Mouse (Mus musculus): ENCODE measurements around the gene Gm11568. TPM values are rescaled to one million over a fixed set of nuclear protein-coding genes. Genes with fewer than 3 reads are reported as not detected.
"Not testable (repeated sequence)": the region's sequence is repeated elsewhere in the genome, so short reads cannot be mapped to it uniquely, and the experiment has no call there.

Gene Gm11568
- total RNA-seq (2021): not detected
- long read RNA-seq, experiment 1: 0 reads
- long read RNA-seq, experiment 2: 0 reads

GRCm38 (mm10) chr11:99857617-99858016 is at the start of gene Gm11568:
Gene Gm11568, plus strand, starts transcription at chr11:99857917.
- no peak for DNase-seq
- intact Hi-C loops (cut with DNase I; ENCODE audit: low total_unique reads): no loop called here

- intact Hi-C loops (cut with DNase I; ENCODE audit: low total_unique reads); DNase-seq: not testable (repeated sequence)
Observed at GRCm38 (mm10) chr11:99809792-99810191, 47.9 kb upstream of the Gm11568 start, which contains the start of gene Krtap4-13. Gene Krtap4-13, minus strand, starts transcription at chr11:99809892.

GRCm38 (mm10) chr11:99815566-99815965 is 42.2 kb upstream of the Gm11568 start, which contains the start of gene Gm11564:
Gene Gm11564, minus strand, starts transcription at chr11:99815666.
- DNase-seq; intact Hi-C loops (cut with DNase I; ENCODE audit: low total_unique reads): not testable (repeated sequence)

- DNase-seq: no peak
- intact Hi-C loops (cut with DNase I; ENCODE audit: low total_unique reads): no loop called here
Observed at GRCm38 (mm10) chr11:99837966-99838365, 19.8 kb upstream of the Gm11568 start, which contains the start of gene 2300003K06Rik. Gene 2300003K06Rik, minus strand, starts transcription at chr11:99838066.

- DNase-seq: no peak
- intact Hi-C loops (cut with DNase I; ENCODE audit: low total_unique reads): no loop called here
Observed at GRCm38 (mm10) chr11:99842185-99842584, 15.5 kb upstream of the Gm11568 start.

GRCm38 (mm10) chr11:99846746-99847145 is 11.0 kb upstream of the Gm11568 start:
- intact Hi-C loops (cut with DNase I; ENCODE audit: low total_unique reads): no loop called here
- no peak for DNase-seq

GRCm38 (mm10) chr11:99851508-99851907 is 6.2 kb upstream of the Gm11568 start, which contains the start of gene Krtap4-16:
Gene Krtap4-16, minus strand, starts transcription at chr11:99851608.
- DNase-seq: no peak
- intact Hi-C loops (cut with DNase I; ENCODE audit: low total_unique reads): no loop called here

- no peak for DNase-seq
- intact Hi-C loops (cut with DNase I; ENCODE audit: low total_unique reads): no loop called here
Observed at GRCm38 (mm10) chr11:99854121-99854520, 3.6 kb upstream of the Gm11568 start.

- no peak for DNase-seq
- intact Hi-C loops (cut with DNase I; ENCODE audit: low total_unique reads): no loop called here
Observed at GRCm38 (mm10) chr11:99858761-99859160, 1.0 kb downstream of the Gm11568 start.

GRCm38 (mm10) chr11:99864176-99864575 is 6.5 kb downstream of the Gm11568 start, which contains the start of gene Gm11559:
Gene Gm11559, plus strand, starts transcription at chr11:99864476.
- intact Hi-C loops (cut with DNase I; ENCODE audit: low total_unique reads); DNase-seq: not testable (repeated sequence)

GRCm38 (mm10) chr11:99873089-99873488 is 15.4 kb downstream of the Gm11568 start, which contains the start of gene Krtap9-1:
Gene Krtap9-1, plus strand, starts transcription at chr11:99873389.
- DNase-seq; intact Hi-C loops (cut with DNase I; ENCODE audit: low total_unique reads): not testable (repeated sequence)

GRCm38 (mm10) chr11:99878887-99879286 is 21.2 kb downstream of the Gm11568 start, which contains the start of gene Gm11567:
Gene Gm11567, plus strand, starts transcription at chr11:99879187.
- DNase-seq; intact Hi-C loops (cut with DNase I; ENCODE audit: low total_unique reads): not testable (repeated sequence)

GRCm38 (mm10) chr11:99907620-99908019 is 49.9 kb downstream of the Gm11568 start, which contains the start of gene Krtap31-1:
Gene Krtap31-1, plus strand, starts transcription at chr11:99907920.
- no peak for DNase-seq
- intact Hi-C loops (cut with DNase I; ENCODE audit: low total_unique reads): no loop called here

Other genes with a start within 250 kb of the Gm11568 start
- not detected for gene Gm11937, start 247.7 kb upstream of the Gm11568 start, total RNA-seq (2021)
- not detected for gene Krtap2-4, start 243.1 kb upstream of the Gm11568 start, total RNA-seq (2021)
- gene Gm11562, start 237.5 kb upstream of the Gm11568 start, total RNA-seq (2021): not detected
- gene Krtap4-1, start 229.7 kb upstream of the Gm11568 start, total RNA-seq (2021): not detected
- not detected for gene Krtap4-2, start 222.8 kb upstream of the Gm11568 start, total RNA-seq (2021)
- not detected for gene Krtap4-7, start 213.8 kb upstream of the Gm11568 start, total RNA-seq (2021)
- not detected for gene Gm11555, start 207.7 kb upstream of the Gm11568 start, total RNA-seq (2021)
- not detected for gene Gm11563, start 199.0 kb upstream of the Gm11568 start, total RNA-seq (2021)
- gene Krtap4-6, start 192.0 kb upstream of the Gm11568 start, total RNA-seq (2021): not detected
- gene Gm14190, start 167.2 kb upstream of the Gm11568 start, total RNA-seq (2021): not detected
- not detected for gene Gm14180, start 123.6 kb upstream of the Gm11568 start, total RNA-seq (2021)
- not detected for gene Gm11595, start 85.0 kb upstream of the Gm11568 start, total RNA-seq (2021)
- not detected for gene Krtap4-8, start 77.2 kb upstream of the Gm11568 start, total RNA-seq (2021)
- not detected for gene Krtap4-9, start 72.7 kb upstream of the Gm11568 start, total RNA-seq (2021)
- gene Gm11596, start 64.5 kb upstream of the Gm11568 start, total RNA-seq (2021): not detected
- not detected for gene Gm11569, start 59.0 kb upstream of the Gm11568 start, total RNA-seq (2021)
- gene Gm11554, start 53.5 kb upstream of the Gm11568 start, total RNA-seq (2021): not detected
- not detected for gene Krtap4-13, start 48.0 kb upstream of the Gm11568 start, total RNA-seq (2021)
- gene Gm11564, start 42.3 kb upstream of the Gm11568 start, total RNA-seq (2021): not detected
- not detected for gene 2300003K06Rik, start 19.9 kb upstream of the Gm11568 start, total RNA-seq (2021)
- not detected for gene Krtap4-16, start 6.3 kb upstream of the Gm11568 start, total RNA-seq (2021)
- not detected for gene Gm11559, start 6.6 kb downstream of the Gm11568 start, total RNA-seq (2021)
- not detected for gene Krtap9-1, start 15.5 kb downstream of the Gm11568 start, total RNA-seq (2021)
- not detected for gene Gm11567, start 21.3 kb downstream of the Gm11568 start, total RNA-seq (2021)
- not detected for gene Krtap31-1, start 50.0 kb downstream of the Gm11568 start, total RNA-seq (2021)
- gene Gm11565, start 56.8 kb downstream of the Gm11568 start, total RNA-seq (2021): not detected
- not detected for gene Krtap31-2, start 78.4 kb downstream of the Gm11568 start, total RNA-seq (2021)
- gene Krtap9-5, start 90.6 kb downstream of the Gm11568 start, total RNA-seq (2021): not detected
- not detected for gene Krtap29-1, start 121.1 kb downstream of the Gm11568 start, total RNA-seq (2021)
- not detected for gene Krtap16-1, start 128.7 kb downstream of the Gm11568 start, total RNA-seq (2021)
- not detected for gene Krtap17-1, start 136.1 kb downstream of the Gm11568 start, total RNA-seq (2021)
- gene Krt33a, start 158.3 kb downstream of the Gm11568 start, total RNA-seq (2021): under 1 TPM in 1 of 2 experiments, not detected in 1; 0.16 TPM
- gene Krt33b, start 172.0 kb downstream of the Gm11568 start, total RNA-seq (2021): under 1 TPM in 1 of 2 experiments, not detected in 1; 0.31 TPM
- gene Krt34, start 183.6 kb downstream of the Gm11568 start, total RNA-seq (2021): not detected
- not detected for gene Krt31, start 192.6 kb downstream of the Gm11568 start, total RNA-seq (2021)
- not detected for gene Krt32, start 230.3 kb downstream of the Gm11568 start, total RNA-seq (2021)
- not detected for gene Krt35, start 238.3 kb downstream of the Gm11568 start, total RNA-seq (2021)
- gene Krt36, start 247.7 kb downstream of the Gm11568 start, total RNA-seq (2021): not detected

All from gastrocnemius, postnatal 14 days (tissue).